Mouse (Mus musculus) liver, postnatal 0 days (tissue): ENCODE data around the gene Ankrd60.

ENCODE experiments used
- CTCF ChIP-seq: sonication (generic); IDR thresholded peaks from 2 replicates; pipeline ENCODE4 v1.5.1; 2016; ENCODE audit warnings: antibody characterized with exemption, low read depth
- EP300 ChIP-seq: IDR thresholded peaks from 2 replicates; pipeline ENCODE4 v1.6.1; 2016; ENCODE audit warnings: antibody characterized with exemption, low read depth, mild to moderate bottlenecking

GRCm38 (mm10) chr2:173592781-173593180, 14.6 kb upstream of the Ankrd60 start:
- TF ChIP-seq CTCF: no peak
- TF ChIP-seq EP300: no peak
